10 mouse cellular contexts compared by ENCODE assay signal in the genomic region with DNA sequence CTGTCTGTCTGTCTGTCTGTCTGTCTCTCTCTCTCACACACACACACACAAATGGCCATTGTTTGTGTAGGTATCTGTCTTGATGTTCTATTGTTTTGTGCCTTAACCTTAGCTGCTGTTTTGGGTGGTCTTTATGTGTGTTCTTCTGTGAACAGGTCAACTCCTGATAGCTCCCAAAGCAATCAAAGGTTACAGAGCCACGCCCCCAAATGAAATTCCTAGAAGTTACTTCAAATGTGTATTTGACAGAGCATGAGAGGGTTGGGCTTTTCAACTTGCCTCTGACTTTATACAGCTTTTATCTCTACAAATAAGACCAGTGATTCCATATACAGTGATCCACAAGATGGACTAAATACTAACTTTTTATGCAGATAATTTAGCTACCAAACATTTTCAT.
DNase-seq lines count a peak whose midpoint lies in the region; ATAC-seq and TF ChIP-seq lines count a peak whose summit lies in the region.
"Had no signal": no experiment of that assay in that cellular context is flagged by ENCODE, and none has a peak within 500 bp of the region (broad histone marks: within the 10 kb centered on the region; RNA-seq: fewer than 3 reads in every experiment).

No protein-coding gene starts in this region.

- H3K27ac ChIP-seq in forebrain, postnatal 0 days (ENCODE audit: low read depth, low read length) = peak overlapping the region; percentile 99
- peak overlapping the region; percentile 97 for H3K27ac ChIP-seq in midbrain, embryonic 11.5 days (ENCODE audit: low read depth, low read length)
- no peak overlapping the region for H3K27ac ChIP-seq in kidney, embryonic 15.5 days

- ATAC-seq in forebrain, postnatal 0 days = no peak
- no peak for ATAC-seq in midbrain, embryonic 11.5 days (ENCODE audit: low FRiP score)
- ATAC-seq in kidney, embryonic 15.5 days (replicated peaks; ENCODE audit: low FRiP score) = no peak

- no peaks in the 10 kb centered on the region for H3K36me3 ChIP-seq in forebrain, postnatal 0 days (ENCODE audit: insufficient read depth)
- H3K36me3 ChIP-seq in midbrain, embryonic 11.5 days (ENCODE audit: control insufficient read depth, insufficient read depth, low read length) = no peaks in the 10 kb centered on the region
- no peaks in the 10 kb centered on the region for H3K36me3 ChIP-seq in kidney, embryonic 15.5 days

- peak; percentile 10 for DNase-seq in retina, postnatal 1 day
- no peak for DNase-seq in retina, embryonic 14.5 days (ENCODE audit: low spot score)
- no peak for DNase-seq in forebrain, postnatal 0 days
- DNase-seq in midbrain, embryonic 11.5 days (ENCODE audit: low spot score, missing footprints) = peak; percentile 88
- DNase-seq in lung, postnatal 4 days = no peak
- DNase-seq in spleen, postnatal 10 days (ENCODE audit: low spot score in 2 of 2) = no peak
- no peak for DNase-seq in left cerebral cortex, adult 9 months (ENCODE audit: low spot score in 2 of 2)
- DNase-seq: gastrocnemius, postnatal 14 days; kidney, adult 11 months had no signal

- H3K4me2 ChIP-seq in forebrain, postnatal 0 days (ENCODE audit: low read depth) = peak overlapping the region; percentile 70
- peak overlapping the region; percentile 70 for H3K4me2 ChIP-seq in midbrain, embryonic 11.5 days
- no peak overlapping the region for H3K4me2 ChIP-seq in kidney, embryonic 15.5 days

- TF ChIP-seq CTCF in forebrain, postnatal 0 days (IDR thresholded peaks at IDR 0.05; ENCODE audit: low read depth) = no peak

- 61% methylated on average over 1 of the region's 1 CpGs for WGBS in forebrain, postnatal 0 days
- 49% methylated on average over 1 of the region's 1 CpGs for WGBS in midbrain, embryonic 11.5 days
- WGBS in kidney, embryonic 15.5 days = 83% methylated on average over 1 of the region's 1 CpGs

- H3K27me3 ChIP-seq in forebrain, postnatal 0 days (ENCODE audit: insufficient read depth, low read length) = no peaks in the 10 kb centered on the region
- H3K27me3 ChIP-seq in midbrain, embryonic 11.5 days (ENCODE audit: control insufficient read depth, insufficient read depth, low read length) = no peaks in the 10 kb centered on the region
- no peaks in the 10 kb centered on the region for H3K27me3 ChIP-seq in kidney, embryonic 15.5 days

- H3K4me1 ChIP-seq in forebrain, postnatal 0 days (ENCODE audit: insufficient read depth) = peaks cover 26% of the 10 kb centered on the region
- peaks cover 55% of the 10 kb centered on the region for H3K4me1 ChIP-seq in midbrain, embryonic 11.5 days (ENCODE audit: control insufficient read depth, insufficient read depth, low read length)
- peaks cover 43% of the 10 kb centered on the region for H3K4me1 ChIP-seq in kidney, embryonic 15.5 days

- H3K4me3 ChIP-seq in forebrain, postnatal 0 days (ENCODE audit: low read depth, low read length) = peak overlapping the region; percentile 45
- peak overlapping the region; percentile 31; the same call in 1 of the 2 replicates for H3K4me3 ChIP-seq in midbrain, embryonic 11.5 days (ENCODE audit: low read depth, low read length)
- H3K4me3 ChIP-seq in kidney, embryonic 15.5 days (replicated peaks) = no peak overlapping the region

- no peaks in the 10 kb centered on the region for H3K9me3 ChIP-seq in forebrain, postnatal 0 days (ENCODE audit: low read length)
- no peaks in the 10 kb centered on the region for H3K9me3 ChIP-seq in midbrain, embryonic 11.5 days (ENCODE audit: control insufficient read depth, low read length)
- H3K9me3 ChIP-seq in kidney, embryonic 15.5 days (replicated peaks) = no peaks in the 10 kb centered on the region

- H3K9ac ChIP-seq in forebrain, postnatal 0 days = peak overlapping the region; percentile 92
- H3K9ac ChIP-seq in midbrain, embryonic 11.5 days (ENCODE audit: low read length) = peak overlapping the region; percentile 73
- H3K9ac ChIP-seq in kidney, embryonic 15.5 days = no peak overlapping the region

Comparison
In these comparisons a context has a peak if more than half of its experiments do, and no peak if none do; other contexts are left out.
1. DNase-seq: peak in retina, postnatal 1 day (single experiment) and midbrain, embryonic 11.5 days (single experiment); none in retina, embryonic 14.5 days (single experiment), forebrain, postnatal 0 days (single experiment), lung, postnatal 4 days (0 of 2), spleen, postnatal 10 days (0 of 2) and left cerebral cortex, adult 9 months (0 of 2).